Mouse (Mus musculus) G1E (cell line): ENCODE measurements at regions not wholly inside any gene's neighbourhood (a gene's known extent, or its start where the extent isn't known, plus 50 kb on each side); places are given as distances from the start of the nearest gene placed in this dataset.

ENCODE experiments used
- CTCF ChIP-seq: IDR thresholded peaks from 2 replicates; pipeline ENCODE4 v1.5.1; 2012; ENCODE audit warnings: low read depth, low read length, inconsistent platforms, mixed read lengths
- GATA1 ChIP-seq: IDR thresholded peaks from 2 replicates; pipeline ENCODE4 v1.6.1; 2012; ENCODE audit warnings: borderline replicate concordance, low read length, inconsistent platforms, mixed read lengths
- POLR2AphosphoS5 ChIP-seq: IDR thresholded peaks from 2 replicates; pipeline ENCODE4 v1.6.1; 2012; ENCODE audit warnings: low read depth, low read length, inconsistent platforms; ENCODE audit not compliant: insufficient replicate concordance
- TAL1 ChIP-seq: conservative IDR thresholded peaks from 2 replicates; pipeline ENCODE4 v1.6.1; 2012; ENCODE audit warnings: low read depth, low read length, inconsistent platforms, mixed read lengths

- TF ChIP-seq CTCF (no peak), GATA1 (no peak), TAL1 (no peak), POLR2AphosphoS5 (no peak)
Observed at GRCm38 (mm10) chr1:76001124-76001523, 455.1 kb downstream of the Slc4a3 start.
